Mouse (Mus musculus): ENCODE measurements around the gene Rsbn1. TPM values are rescaled to one million over a fixed set of nuclear protein-coding genes. Genes with fewer than 3 reads are reported as not detected.

The Rsbn1 gene
- 9.5 and 9.8 TPM in 2 replicates for polyA plus RNA-seq (2012; rRNA removed)

- Histone ChIP-seq H3K4me1 (ENCODE audit: control insufficient read depth, insufficient read depth, low read length) (no peaks in the 10 kb centered on the region), H3K4me3 (ENCODE audit: insufficient read depth, low read length) (peak within 1 kb of the TSS; percentile 99), H3K27ac (ENCODE audit: insufficient read depth, low read length) (peak within 1 kb of the TSS; percentile 45)
- no peak for TF ChIP-seq CTCF (IDR thresholded peaks at IDR 0.05; ENCODE audit: extremely low read depth, insufficient read depth, low read length)
- TF ChIP-seq POLR2A (IDR thresholded peaks at IDR 0.05; ENCODE audit: extremely low read depth, insufficient read depth, low read length) = peak; percentile 79
Observed at GRCm38 (mm10) chr3:103914010-103914669, at the start of gene Rsbn1. TSS of gene Rsbn1 (plus strand) at chr3:103914120.

- TF ChIP-seq POLR2A (IDR thresholded peaks at IDR 0.05; ENCODE audit: extremely low read depth, insufficient read depth, low read length) = no peak
- no peak for TF ChIP-seq CTCF (IDR thresholded peaks at IDR 0.05; ENCODE audit: extremely low read depth, insufficient read depth, low read length)
- Histone ChIP-seq H3K4me1 (ENCODE audit: control insufficient read depth, insufficient read depth, low read length) (no peaks in the 10 kb centered on the region; the same call in 1 of the 2 replicates), H3K27ac (ENCODE audit: insufficient read depth, low read length) (no peak overlapping the region), H3K4me3 (ENCODE audit: insufficient read depth, low read length) (no peak overlapping the region)
Observed at GRCm38 (mm10) chr3:103864200-103864599, 49.7 kb upstream of the Rsbn1 start.

GRCm38 (mm10) chr3:103867424-103867971, 46.4 kb upstream of the Rsbn1 start:
- no peaks in the 10 kb centered on the region for H3K4me1 ChIP-seq (ENCODE audit: control insufficient read depth, insufficient read depth, low read length)
- no peak for TF ChIP-seq CTCF (IDR thresholded peaks at IDR 0.05; ENCODE audit: extremely low read depth, insufficient read depth, low read length)
- H3K4me3 ChIP-seq (ENCODE audit: insufficient read depth, low read length) = no peak overlapping the region
- no peak overlapping the region for H3K27ac ChIP-seq (ENCODE audit: insufficient read depth, low read length)

- TF ChIP-seq CTCF (IDR thresholded peaks at IDR 0.05; ENCODE audit: extremely low read depth, insufficient read depth, low read length) (no peak), POLR2A (IDR thresholded peaks at IDR 0.05; ENCODE audit: extremely low read depth, insufficient read depth, low read length) (no peak)
Observed at GRCm38 (mm10) chr3:103868008-103868407, 45.9 kb upstream of the Rsbn1 start.

GRCm38 (mm10) chr3:103872663-103873098, 41.2 kb upstream of the Rsbn1 start:
- H3K4me1 ChIP-seq (ENCODE audit: control insufficient read depth, insufficient read depth, low read length) = no peaks in the 10 kb centered on the region
- H3K27ac ChIP-seq (ENCODE audit: insufficient read depth, low read length) = no peak overlapping the region
- TF ChIP-seq CTCF (IDR thresholded peaks at IDR 0.05; ENCODE audit: extremely low read depth, insufficient read depth, low read length) (no peak), POLR2A (IDR thresholded peaks at IDR 0.05; ENCODE audit: extremely low read depth, insufficient read depth, low read length) (no peak)
- H3K4me3 ChIP-seq (ENCODE audit: insufficient read depth, low read length) = no peak overlapping the region

More at GRCm38 (mm10) chr3:103868008-103868407, 45.9 kb upstream of the Rsbn1 start:
- H3K4me3 ChIP-seq (ENCODE audit: insufficient read depth, low read length) = no peak overlapping the region
- H3K27ac ChIP-seq (ENCODE audit: insufficient read depth, low read length) = no peak overlapping the region
- H3K4me1 ChIP-seq (ENCODE audit: control insufficient read depth, insufficient read depth, low read length) = no peaks in the 10 kb centered on the region

GRCm38 (mm10) chr3:103874329-103874728, 39.6 kb upstream of the Rsbn1 start:
- no peaks in the 10 kb centered on the region for H3K4me1 ChIP-seq (ENCODE audit: control insufficient read depth, insufficient read depth, low read length)
- no peak overlapping the region for H3K4me3 ChIP-seq (ENCODE audit: insufficient read depth, low read length)
- H3K27ac ChIP-seq (ENCODE audit: insufficient read depth, low read length) = no peak overlapping the region
- TF ChIP-seq POLR2A (IDR thresholded peaks at IDR 0.05; ENCODE audit: extremely low read depth, insufficient read depth, low read length) = no peak
- no peak for TF ChIP-seq CTCF (IDR thresholded peaks at IDR 0.05; ENCODE audit: extremely low read depth, insufficient read depth, low read length)

GRCm38 (mm10) chr3:103885946-103886345, 28.0 kb upstream of the Rsbn1 start:
- Histone ChIP-seq H3K4me1 (ENCODE audit: control insufficient read depth, insufficient read depth, low read length) (peaks cover 1% of the 10 kb centered on the region; the same call in 1 of the 2 replicates), H3K27ac (ENCODE audit: insufficient read depth, low read length) (no peak overlapping the region), H3K4me3 (ENCODE audit: insufficient read depth, low read length) (no peak overlapping the region)
- TF ChIP-seq POLR2A (IDR thresholded peaks at IDR 0.05; ENCODE audit: extremely low read depth, insufficient read depth, low read length) = no peak
- TF ChIP-seq CTCF (IDR thresholded peaks at IDR 0.05; ENCODE audit: extremely low read depth, insufficient read depth, low read length) = no peak

- Histone ChIP-seq H3K27ac (ENCODE audit: insufficient read depth, low read length) (no peak overlapping the region), H3K4me1 (ENCODE audit: control insufficient read depth, insufficient read depth, low read length) (peaks cover 1% of the 10 kb centered on the region; the same call in 1 of the 2 replicates), H3K4me3 (ENCODE audit: insufficient read depth, low read length) (no peak overlapping the region)
- TF ChIP-seq CTCF (IDR thresholded peaks at IDR 0.05; ENCODE audit: extremely low read depth, insufficient read depth, low read length) (no peak), POLR2A (IDR thresholded peaks at IDR 0.05; ENCODE audit: extremely low read depth, insufficient read depth, low read length) (no peak)
Observed at GRCm38 (mm10) chr3:103887581-103887980, 26.3 kb upstream of the Rsbn1 start.

- no peak overlapping the region for H3K27ac ChIP-seq (ENCODE audit: insufficient read depth, low read length)
- H3K4me3 ChIP-seq (ENCODE audit: insufficient read depth, low read length) = no peak overlapping the region
- TF ChIP-seq CTCF (IDR thresholded peaks at IDR 0.05; ENCODE audit: extremely low read depth, insufficient read depth, low read length) (no peak), POLR2A (IDR thresholded peaks at IDR 0.05; ENCODE audit: extremely low read depth, insufficient read depth, low read length) (no peak)
- H3K4me1 ChIP-seq (ENCODE audit: control insufficient read depth, insufficient read depth, low read length) = no peaks in the 10 kb centered on the region
Observed at GRCm38 (mm10) chr3:103893374-103893773, 20.5 kb upstream of the Rsbn1 start.

GRCm38 (mm10) chr3:103904705-103905104, 9.2 kb upstream of the Rsbn1 start:
- H3K4me3 ChIP-seq (ENCODE audit: insufficient read depth, low read length) = no peak overlapping the region
- TF ChIP-seq POLR2A (IDR thresholded peaks at IDR 0.05; ENCODE audit: extremely low read depth, insufficient read depth, low read length) (no peak), CTCF (IDR thresholded peaks at IDR 0.05; ENCODE audit: extremely low read depth, insufficient read depth, low read length) (0 out of 2 replicates have a peak, but pooled peaks have one; percentile 14)
- H3K27ac ChIP-seq (ENCODE audit: insufficient read depth, low read length) = no peak overlapping the region
- no peaks in the 10 kb centered on the region for H3K4me1 ChIP-seq (ENCODE audit: control insufficient read depth, insufficient read depth, low read length)

All from cortical plate, adult 2 months (tissue).